Mouse (Mus musculus) MEL (cell line): Measurements from ENCODE around the gene Nrp1. TPM values are rescaled to one million over a fixed set of nuclear protein-coding genes. Genes with fewer than 3 reads are reported as not detected.

ENCODE experiments used
- DNase-seq: peaks from one replicate; pipeline ENCODE4 v3.0.0; 2011; ENCODE audit warnings: low read depth, low spot score
- H3K27ac ChIP-seq: 2 replicates; pipeline ENCODE4 v1.5.1; 2012; ENCODE audit warnings: low read depth, mild to moderate bottlenecking, control low read depth, low read length, moderate library complexity; ENCODE audit not compliant: control insufficient read depth
- H3K27me3 ChIP-seq, 2 experiments: fragments of 150-350 bp in 1 of 2; sonication (generic) in 1 of 2; 2 replicates each; pipeline ENCODE4 v1.6.1; 2012; ENCODE audit warnings: low read length in 2 of 2, mild to moderate bottlenecking in 2 of 2, improper control_type of control experiment in 1 of 2, moderate library complexity in 1 of 2; ENCODE audit not compliant: insufficient read depth in 2 of 2, control insufficient read depth in 1 of 2
- H3K36me3 ChIP-seq, 2 experiments: 2 replicates each; pipeline ENCODE4 v1.6.1; 2012 to 2014; ENCODE audit warnings: low read length in 2 of 2, improper control_type of control experiment in 1 of 2, inconsistent platforms in 1 of 2, mild to moderate bottlenecking in 1 of 2; ENCODE audit not compliant: insufficient read depth in 2 of 2, control insufficient read depth in 1 of 2
- H3K4me1 ChIP-seq, 2 experiments: fragments of 150-350 bp in 1 of 2; sonication (generic) in 1 of 2; 2 replicates each; pipeline ENCODE4 v1.6.1; 2012; ENCODE audit warnings: low read length in 2 of 2, improper control_type of control experiment in 1 of 2, mild to moderate bottlenecking in 1 of 2; ENCODE audit not compliant: insufficient read depth in 2 of 2, control insufficient read depth in 1 of 2
- H3K4me3 ChIP-seq, 2 experiments: fragments of 150-350 bp in 1 of 2; sonication (generic) in 1 of 2; 2 replicates each; pipeline ENCODE4 v1.5.1; 2012; ENCODE audit warnings: low read depth in 2 of 2, low read length in 2 of 2, mild to moderate bottlenecking in 2 of 2, moderate library complexity in 2 of 2, control low read depth in 1 of 2, improper control_type of control experiment in 1 of 2; ENCODE audit not compliant: control insufficient read depth in 1 of 2, insufficient read depth in 1 of 2
- H3K79me2 ChIP-seq: 2 replicates; pipeline ENCODE4 v1.6.1; 2012; ENCODE audit warnings: mild to moderate bottlenecking, low read length, moderate library complexity; ENCODE audit not compliant: control insufficient read depth, poor library complexity, insufficient read depth
- H3K9ac ChIP-seq: 2 replicates; pipeline ENCODE4 v1.6.1; 2012; ENCODE audit warnings: low read depth, mild to moderate bottlenecking, control low read depth, low read length, moderate library complexity; ENCODE audit not compliant: control insufficient read depth, poor library complexity, severe bottlenecking
- H3K9me3 ChIP-seq: fragments of 150-350 bp; sonication (generic); replicated peaks from 2 replicates; pipeline ENCODE4 v1.6.1; 2012; ENCODE audit warnings: mild to moderate bottlenecking, low read length, improper control_type of control experiment, moderate library complexity; ENCODE audit not compliant: insufficient read depth
- CTCF ChIP-seq, 3 experiments: IDR thresholded peaks in 2 of 3; conservative IDR thresholded peaks in 1 of 3; 2 replicates each; pipeline ENCODE4 v1.5.1; 2011 to 2012; ENCODE audit warnings: low read length in 3 of 3, low read depth in 2 of 3, mild to moderate bottlenecking in 2 of 3, improper control_type of control experiment in 1 of 3, inconsistent platforms in 1 of 3, mixed read lengths in 1 of 3, moderate library complexity in 1 of 3; ENCODE audit not compliant: control insufficient read depth in 1 of 3, insufficient read depth in 1 of 3, poor library complexity in 1 of 3, severe bottlenecking in 1 of 3
- GABPA ChIP-seq: IDR thresholded peaks from 2 replicates; pipeline ENCODE4 v1.6.1; 2012; ENCODE audit warnings: low read depth, mild to moderate bottlenecking, inconsistent platforms, low read length, improper control_type of control experiment, moderate library complexity
- KAT2A ChIP-seq: conservative IDR thresholded peaks from 2 replicates; pipeline ENCODE4 v1.6.1; 2012; ENCODE audit warnings: low read depth, low read length, improper control_type of control experiment, inconsistent platforms
- MAFK ChIP-seq: IDR thresholded peaks from 2 replicates; pipeline ENCODE4 v1.6.1; 2011; ENCODE audit warnings: low read depth, mild to moderate bottlenecking, low read length, improper control_type of control experiment, borderline replicate concordance
- MAX ChIP-seq: IDR thresholded peaks from 2 replicates; pipeline ENCODE4 v1.6.1; 2011; ENCODE audit warnings: low read length, improper control_type of control experiment
- MAZ ChIP-seq: IDR thresholded peaks from 2 replicates; pipeline ENCODE4 v1.6.1; 2012; ENCODE audit warnings: low read depth, mild to moderate bottlenecking, inconsistent platforms, low read length, improper control_type of control experiment
- MEF2A ChIP-seq: IDR thresholded peaks from 2 replicates; pipeline ENCODE4 v1.6.1; 2014; ENCODE audit warnings: low read depth, mild to moderate bottlenecking, inconsistent platforms, low read length, improper control_type of control experiment; ENCODE audit not compliant: poor library complexity, insufficient replicate concordance, severe bottlenecking; ENCODE audit errors: extremely low read depth
- NELFE ChIP-seq: IDR thresholded peaks from 2 replicates; pipeline ENCODE4 v1.6.1; 2011; ENCODE audit warnings: low read depth, low read length, improper control_type of control experiment
- POLR2A ChIP-seq, 2 experiments: IDR thresholded peaks; 2 replicates each; pipeline ENCODE4 v1.6.1; 2011 to 2012; ENCODE audit warnings: low read length in 2 of 2, mild to moderate bottlenecking in 2 of 2, control low read depth in 1 of 2, improper control_type of control experiment in 1 of 2, low read depth in 1 of 2, moderate library complexity in 1 of 2; ENCODE audit not compliant: control insufficient read depth in 1 of 2, insufficient read depth in 1 of 2, poor library complexity in 1 of 2
- RAD21 ChIP-seq: IDR thresholded peaks from 2 replicates; pipeline ENCODE4 v1.6.1; 2011; ENCODE audit warnings: mild to moderate bottlenecking, low read depth, low read length, improper control_type of control experiment
- RCOR1 ChIP-seq: IDR thresholded peaks from 2 replicates; pipeline ENCODE4 v1.6.1; 2012; ENCODE audit warnings: low read depth, mild to moderate bottlenecking, inconsistent platforms, low read length, improper control_type of control experiment
- TCF12 ChIP-seq: IDR thresholded peaks from 2 replicates; pipeline ENCODE4 v1.6.1; 2014; ENCODE audit warnings: low read depth, mild to moderate bottlenecking, inconsistent platforms, low read length, improper control_type of control experiment, moderate library complexity
- USF1 ChIP-seq: IDR thresholded peaks from 2 replicates; pipeline ENCODE4 v1.6.1; 2014; ENCODE audit warnings: low read depth, mild to moderate bottlenecking, inconsistent platforms, low read length, improper control_type of control experiment, moderate library complexity
- USF2 ChIP-seq, 2 experiments: IDR thresholded peaks; 2 replicates each; pipeline ENCODE4 v1.6.1; 2011 to 2012; ENCODE audit warnings: improper control_type of control experiment in 2 of 2, low read length in 2 of 2, borderline replicate concordance in 1 of 2, inconsistent platforms in 1 of 2, low read depth in 1 of 2, mild to moderate bottlenecking in 1 of 2; ENCODE audit not compliant: insufficient read depth in 1 of 2
- ZKSCAN1 ChIP-seq: IDR thresholded peaks from 2 replicates; pipeline ENCODE4 v1.6.1; 2012; ENCODE audit warnings: low read depth, mild to moderate bottlenecking, inconsistent platforms, low read length, improper control_type of control experiment, moderate library complexity
- polyA plus RNA-seq, 2 experiments: library from polyadenylated mRNA; stranded (reverse) in 1 of 2; unstranded in 1 of 2; fragments of >175 nt in 1 of 2; fragments of >200 nt in 1 of 2; gene quantifications; 2 replicates each; pipeline versions ENCODE4 v1.2.1 to v1.2.4; 2012; ENCODE audit warnings: low replicate concordance in 2 of 2, low read depth in 1 of 2; ENCODE audit not compliant: insufficient read length in 2 of 2, insufficient read depth in 1 of 2, missing spikeins in 1 of 2
- total RNA-seq: library from RNA; depleted of rRNA; stranded (reverse); fragments of 300-350 nt; gene quantifications from 2 replicates; pipeline ENCODE4 v1.2.3, GENCODE M21; 2012

Nrp1 gene
- total and polyA plus RNA-seq, 3 experiments: not detected

DNA sequence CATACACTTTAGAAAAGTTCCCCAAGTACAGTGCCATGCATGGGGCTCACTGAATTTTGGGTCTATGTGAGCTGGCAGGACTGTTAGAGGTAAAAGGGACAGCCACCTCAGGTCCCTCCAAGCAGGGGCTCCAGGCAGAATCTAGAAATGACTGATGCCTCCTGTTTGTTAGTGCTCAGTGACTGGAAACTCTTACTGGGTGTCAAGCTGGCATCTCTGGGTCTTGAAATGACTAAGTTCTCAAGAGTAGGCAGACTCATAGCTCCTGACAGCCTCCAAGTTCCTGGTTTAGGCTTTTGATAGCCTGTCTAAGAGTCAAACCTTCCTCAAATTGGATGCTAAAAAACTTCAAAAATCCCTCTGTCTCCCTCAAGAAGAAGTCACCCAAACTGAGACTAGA is 177.3 kb downstream of the Nrp1 start:
- DNase-seq: no peak
- H3K4me3 ChIP-seq: no peak overlapping the region

DNA sequence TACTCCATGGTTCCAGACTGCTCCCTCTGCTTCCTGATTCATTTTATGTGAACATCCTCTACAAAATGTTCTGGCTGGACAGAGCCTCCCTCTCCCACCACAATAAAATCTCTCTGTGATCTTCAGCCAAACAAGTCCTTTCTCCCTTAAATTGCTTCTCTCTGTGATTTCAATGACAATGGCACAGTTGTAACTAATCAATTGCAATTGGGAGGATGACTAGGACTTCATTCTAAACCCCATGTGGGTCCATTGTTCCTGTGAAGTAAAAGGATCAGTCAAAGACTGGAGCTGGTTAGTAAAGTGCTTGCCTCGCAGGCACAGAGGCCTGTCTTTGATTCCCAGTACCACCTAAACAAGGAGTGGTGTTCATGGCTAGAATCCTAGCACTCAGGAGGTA is 180.0 kb downstream of the Nrp1 start:
- Histone ChIP-seq H3K27me3 (no peaks in the 10 kb centered on the region), H3K27ac (no peak overlapping the region), H3K4me1 (no peaks in the 10 kb centered on the region), H3K79me2 (no peaks in the 10 kb centered on the region), H3K36me3 (no peaks in the 10 kb centered on the region), H3K9me3 (no peaks in the 10 kb centered on the region), H3K4me3 (no peak overlapping the region), H3K9ac (no peak overlapping the region)
- no peak for DNase-seq
- TF ChIP-seq USF2 (IDR thresholded peaks at IDR 0.05; ENCODE audit: borderline replicate concordance in 1 of 2, insufficient read depth in 1 of 2, low read depth in 1 of 2, low read length in 2 of 2) (no peak), RAD21 (no peak), GABPA (no peak), ZKSCAN1 (no peak), KAT2A (no peak), RCOR1 (no peak), MAZ (no peak), CTCF (IDR thresholded peaks at IDR 0.05 in 2 of 3, conservative IDR thresholded peaks at IDR 0.05 in 1 of 3; ENCODE audit: control insufficient read depth in 1 of 3, insufficient read depth in 1 of 3, low read depth in 2 of 3, low read length in 3 of 3, poor library complexity in 1 of 3, severe bottlenecking in 1 of 3) (no peak)

More for the DNA sequence above, 177.3 kb downstream of the Nrp1 start:
- no peaks in the 10 kb centered on the region for H3K79me2 ChIP-seq
- H3K36me3 ChIP-seq: no peaks in the 10 kb centered on the region
- H3K9me3 ChIP-seq: no peaks in the 10 kb centered on the region
- no peak for TF ChIP-seq USF1
- no peak for TF ChIP-seq TCF12
- TF ChIP-seq MEF2A: no peak
- no peak for TF ChIP-seq NELFE
- TF ChIP-seq RAD21: no peak
- TF ChIP-seq MAFK: no peak
- no peak for TF ChIP-seq POLR2A (IDR thresholded peaks at IDR 0.05; ENCODE audit: control insufficient read depth in 1 of 2, insufficient read depth in 1 of 2, low read depth in 1 of 2, low read length in 2 of 2, poor library complexity in 1 of 2)
- TF ChIP-seq MAX: no peak
- H3K9ac ChIP-seq: no peak overlapping the region
- H3K27ac ChIP-seq: no peak overlapping the region
- no peaks in the 10 kb centered on the region for H3K27me3 ChIP-seq
- no peaks in the 10 kb centered on the region for H3K4me1 ChIP-seq
